Mouse (Mus musculus) lung, postnatal 10 days (tissue): ENCODE measurements around the gene Gna14.

Experiments
- DNase-seq: peaks from one replicate; pipeline ENCODE4 v3.0.0; 2021

Gene Gna14

GRCm38 (mm10) chr19:16598653-16599297 is 163.2 kb downstream of the Gna14 start:
- peak; percentile 68 for DNase-seq

DNA sequence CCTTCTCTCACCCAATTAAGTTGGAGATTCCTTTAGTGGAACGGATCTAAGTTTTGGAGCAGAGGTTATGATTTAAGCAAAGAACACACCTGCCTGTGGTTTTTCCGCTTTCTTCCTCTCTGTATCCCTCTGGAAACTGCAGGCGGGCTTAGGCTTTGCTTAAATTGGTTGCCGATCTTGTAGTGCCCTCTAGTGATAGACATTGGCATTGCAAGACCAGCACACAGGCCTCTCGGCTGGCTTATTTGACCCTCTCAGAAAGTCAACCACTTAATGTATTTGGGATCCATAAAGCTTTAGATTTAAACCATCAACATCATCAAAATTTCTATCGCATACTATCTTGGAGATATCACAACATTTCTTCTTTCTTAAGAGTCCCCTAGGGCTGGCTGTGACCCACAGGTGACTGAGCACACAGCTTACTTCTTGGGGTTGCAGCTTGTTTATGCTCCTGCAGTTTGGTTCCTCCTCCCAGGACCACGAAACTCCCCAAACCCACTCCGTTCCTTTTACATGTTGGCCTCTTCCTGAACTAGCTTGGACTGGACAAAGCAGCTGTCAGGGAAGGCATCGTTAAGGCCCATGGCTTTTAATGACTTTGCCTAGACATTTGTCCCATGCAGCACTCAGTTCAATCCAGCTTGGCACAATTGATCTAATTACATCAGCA is 163.9 kb downstream of the Gna14 start:
- DNase-seq, result peak; percentile 88

DNA sequence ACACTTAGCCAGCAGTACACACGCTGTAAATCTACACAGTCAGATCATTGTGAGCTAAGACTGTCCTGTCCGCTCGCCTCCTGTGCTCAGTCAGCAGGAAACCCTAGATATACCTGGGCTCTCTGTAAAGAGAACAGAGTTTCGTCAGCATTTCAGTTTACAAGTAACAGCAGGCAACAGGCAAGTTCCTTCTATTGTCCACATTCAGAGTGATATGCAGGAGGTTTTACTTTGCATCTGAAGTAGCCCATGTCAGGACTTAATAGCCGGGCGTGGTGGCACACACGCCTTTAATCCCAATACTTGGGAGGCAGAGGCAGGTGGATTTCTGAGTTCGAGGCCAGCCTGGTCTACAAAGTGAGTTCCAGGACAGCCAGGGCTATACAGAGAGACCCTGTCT is 166.5 kb downstream of the Gna14 start:
- no peak for DNase-seq

DNA sequence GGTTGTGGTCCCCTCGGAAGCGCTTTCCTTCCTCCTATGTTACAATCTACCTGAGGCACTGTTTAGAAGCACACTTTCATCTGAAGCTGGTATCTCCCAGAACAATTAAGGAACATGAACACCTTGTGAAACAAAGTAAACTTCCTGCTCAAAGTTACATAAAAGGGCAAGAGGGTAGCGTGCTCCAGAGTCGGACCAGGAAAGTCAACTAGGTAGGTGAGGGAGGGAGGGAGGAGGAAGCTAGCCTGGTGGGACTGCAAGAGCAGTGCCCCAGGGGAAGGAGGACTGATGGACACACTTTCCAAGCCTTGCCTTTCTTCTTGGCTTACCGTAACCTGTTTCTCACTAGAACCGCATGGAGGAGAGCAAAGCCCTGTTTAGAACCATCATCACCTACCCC is 172.1 kb downstream of the Gna14 start:
- no peak for DNase-seq

DNA sequence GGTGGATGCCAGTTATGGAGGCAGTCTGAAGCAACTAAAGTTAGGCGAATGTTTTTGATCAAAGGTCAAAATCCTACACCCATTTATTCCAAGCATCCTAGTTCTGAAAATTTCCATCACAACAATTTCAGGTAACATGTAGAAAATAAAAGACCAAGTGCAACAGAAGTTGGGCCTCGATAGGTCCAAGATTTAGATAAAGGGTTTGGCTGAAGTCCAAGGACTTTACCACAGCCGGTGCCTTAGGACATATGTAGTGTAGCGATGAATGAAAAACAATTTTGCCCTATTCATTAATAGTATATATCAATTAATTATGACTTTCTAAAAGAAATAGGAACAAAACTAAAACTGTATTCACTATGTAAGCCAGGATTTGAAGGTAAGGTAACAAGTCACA is 187.6 kb downstream of the Gna14 start:
- DNase-seq, result no peak

DNA sequence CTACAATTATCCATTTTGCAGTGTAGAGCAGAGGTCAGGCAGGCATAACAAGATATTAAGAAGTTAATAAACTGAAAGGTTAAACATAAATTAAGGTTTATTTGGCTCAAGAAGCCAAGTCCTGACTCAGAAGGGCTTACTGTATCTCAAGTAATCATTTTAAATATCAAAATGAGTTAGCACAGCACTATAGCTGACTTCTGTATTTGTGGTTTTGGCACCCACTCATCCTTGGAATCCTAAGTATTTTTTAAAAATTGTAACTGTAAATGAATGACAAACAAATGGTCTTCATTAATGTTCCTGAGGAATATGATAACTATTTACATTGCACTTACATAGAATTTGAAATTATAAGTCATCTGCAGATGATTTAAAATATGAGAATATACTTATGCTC is 189.4 kb downstream of the Gna14 start:
- no peak for DNase-seq

DNA sequence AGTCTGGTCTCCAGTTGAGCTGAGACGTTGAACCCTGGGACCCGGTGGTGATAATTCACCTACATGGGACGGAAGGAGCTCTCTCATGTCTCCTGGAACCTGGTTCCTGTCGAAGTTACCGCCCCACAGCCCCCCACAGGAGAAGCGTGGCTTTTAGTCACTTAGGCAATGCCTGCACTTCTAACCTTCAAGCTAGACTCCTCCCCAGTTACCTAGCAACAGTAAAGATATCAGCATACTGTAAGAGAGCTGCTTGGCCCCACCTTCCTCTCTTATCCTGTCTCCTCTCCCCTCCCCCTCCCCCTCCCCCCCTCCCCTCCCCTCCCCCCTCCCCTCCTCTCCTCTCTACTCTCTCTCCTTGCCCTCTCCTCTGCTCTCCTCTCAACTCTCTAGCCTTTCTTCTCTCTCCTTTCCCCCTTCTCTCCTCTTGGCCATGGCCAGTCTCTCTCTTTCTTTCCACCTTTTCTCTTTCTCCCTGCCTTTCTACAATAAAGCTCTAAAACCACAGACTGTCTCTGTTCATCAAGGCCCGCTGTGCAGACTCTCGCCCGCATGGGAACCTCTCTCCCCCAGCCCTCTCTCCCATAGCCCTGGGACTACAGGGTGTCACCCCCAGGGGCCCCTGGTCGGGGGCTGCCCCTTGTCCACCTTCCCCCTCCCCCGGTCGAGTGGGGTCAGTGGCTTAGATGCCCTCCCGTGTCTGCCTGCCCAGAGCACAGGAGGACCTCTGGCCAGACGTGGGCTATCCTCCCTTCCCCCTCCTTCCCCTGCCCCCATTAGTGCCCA is 190.2 kb downstream of the Gna14 start:
- DNase-seq, result peak; percentile 5
